7 mouse cellular contexts compared by ENCODE assay signal in genomic region chr9:56637403-56637857, GRCm38 (mm10).
DNase-seq lines count a peak whose midpoint lies in the region; ATAC-seq lines count a peak whose summit lies in the region.

No protein-coding gene starts in this region.

- H3K4me1 ChIP-seq in lung, embryonic 16.5 days (replicated peaks; ENCODE audit: control insufficient read depth, insufficient read depth, low read length): peaks cover 17% of the 10 kb centered on the region
- H3K4me1 ChIP-seq in neural tube, embryonic 14.5 days (ENCODE audit: control insufficient read depth, insufficient read depth, low read length): peaks cover 12% of the 10 kb centered on the region

- no peak overlapping the region for H3K9ac ChIP-seq in lung, embryonic 16.5 days (ENCODE audit: low read length)
- no peak overlapping the region for H3K9ac ChIP-seq in neural tube, embryonic 14.5 days (replicated peaks; ENCODE audit: low read depth, low read length)

- no peak for DNase-seq in lung, postnatal 25 days (ENCODE audit: low spot score)
- DNase-seq in layer of hippocampus, postnatal 36 days: peak; percentile 68 to 69
- DNase-seq in retina, embryonic 14.5 days (ENCODE audit: low spot score): no peak

- no peaks in the 10 kb centered on the region for H3K36me3 ChIP-seq in lung, embryonic 16.5 days (ENCODE audit: control insufficient read depth, insufficient read depth, low read length)
- no peaks in the 10 kb centered on the region for H3K36me3 ChIP-seq in neural tube, embryonic 14.5 days (ENCODE audit: control insufficient read depth, insufficient read depth, low read length)

- peak overlapping the region; percentile 41 for H3K4me2 ChIP-seq in lung, embryonic 16.5 days (ENCODE audit: low read depth, low read length)
- peak overlapping the region; percentile 16; the same call in 1 of the 2 replicates for H3K4me2 ChIP-seq in neural tube, embryonic 14.5 days (ENCODE audit: low read depth, low read length)

- WGBS in lung, embryonic 16.5 days: 4% methylated on average over 26 of the region's 29 CpGs
- 3% methylated on average over 28 of the region's 29 CpGs for WGBS in neural tube, embryonic 14.5 days

- H3K9me3 ChIP-seq in lung, embryonic 16.5 days (ENCODE audit: control insufficient read depth, low read length): no peaks in the 10 kb centered on the region
- H3K9me3 ChIP-seq in neural tube, embryonic 14.5 days (ENCODE audit: control insufficient read depth, low read length): no peaks in the 10 kb centered on the region

- peak overlapping the region; percentile 16 for H3K4me3 ChIP-seq in lung, embryonic 16.5 days (ENCODE audit: low read length)
- no peak overlapping the region for H3K4me3 ChIP-seq in neural tube, embryonic 14.5 days (ENCODE audit: low read depth, low read length)

- ATAC-seq in lung, embryonic 16.5 days (ENCODE audit: low read depth): no peak
- peak; percentile 33 for ATAC-seq in frontal cortex, adult (ENCODE audit: low TSS enrichment)
- ATAC-seq in neural tube, embryonic 14.5 days (ENCODE audit: low read depth): no peak
- ATAC-seq in megakaryocyte, adult 5-6 weeks (ENCODE audit: poor library complexity, severe bottlenecking): no peak

- H3K27me3 ChIP-seq in lung, embryonic 16.5 days (ENCODE audit: control insufficient read depth, insufficient read depth, low read depth, low read length): peaks cover 40% of the 10 kb centered on the region
- H3K27me3 ChIP-seq in neural tube, embryonic 14.5 days (ENCODE audit: control insufficient read depth, insufficient read depth, low read length): peaks cover 3% of the 10 kb centered on the region; the same call in 1 of the 2 replicates

- H3K27ac ChIP-seq in lung, embryonic 16.5 days (ENCODE audit: low read length): no peak overlapping the region
- no peak overlapping the region for H3K27ac ChIP-seq in neural tube, embryonic 14.5 days (ENCODE audit: low read depth, low read length)

Comparison
In these comparisons a context has a peak if more than half of its experiments do, and no peak if none do; other contexts are left out.
1. DNase-seq: peak in layer of hippocampus, postnatal 36 days (2 of 2); none in lung, postnatal 25 days (single experiment) and retina, embryonic 14.5 days (single experiment).